Mouse (Mus musculus) midbrain, postnatal 0 days (tissue): ENCODE measurements around the gene Cep131. TPM values are rescaled to one million over a fixed set of nuclear protein-coding genes. Genes with fewer than 3 reads are reported as not detected.

Experiments
- ATAC-seq: fragments of 200-750 bp; cut with Nextera tagmentation; 2 replicates; pipeline ENCODE4 v1.8.0; 2017; ENCODE audit warnings: moderate number of reproducible peaks, mild to moderate bottlenecking, moderate TSS enrichment, moderate library complexity; ENCODE audit not compliant: low FRiP score
- DNase-seq: peaks from one replicate; pipeline ENCODE4 v3.0.0-alpha.2; 2015; ENCODE audit warnings: low spot score
- H3K27ac ChIP-seq: fragments of 300-500 bp; sonication (generic); 2 replicates; pipeline ENCODE4 v1.5.1; 2014; ENCODE audit warnings: low read depth, mild to moderate bottlenecking, low read length, mixed read lengths
- H3K27me3 ChIP-seq: fragments of 300-500 bp; sonication (generic); 2 replicates; pipeline ENCODE4 v1.6.1; 2014; ENCODE audit warnings: low read length, control low read depth, mixed read lengths; ENCODE audit not compliant: insufficient read depth
- H3K36me3 ChIP-seq: fragments of 300-500 bp; sonication (generic); 2 replicates; pipeline ENCODE4 v1.6.1; 2014; ENCODE audit warnings: low read length, control low read depth, mixed read lengths; ENCODE audit not compliant: insufficient read depth
- H3K4me1 ChIP-seq: fragments of 300-500 bp; sonication (generic); 2 replicates; pipeline ENCODE4 v1.6.1; 2014; ENCODE audit warnings: mild to moderate bottlenecking, control low read depth, antibody characterized with exemption, low read length, mixed read lengths; ENCODE audit not compliant: insufficient read depth
- H3K4me2 ChIP-seq: fragments of 300-500 bp; sonication (generic); 2 replicates; pipeline ENCODE4 v1.6.1; 2014; ENCODE audit warnings: low read depth, mild to moderate bottlenecking, low read length, mixed read lengths; ENCODE audit not compliant: poor library complexity, severe bottlenecking
- H3K4me3 ChIP-seq: fragments of 300-500 bp; sonication (generic); 2 replicates; pipeline ENCODE4 v1.5.1; 2014; ENCODE audit warnings: low read depth, mild to moderate bottlenecking, low read length, moderate library complexity
- H3K9ac ChIP-seq: fragments of 300-500 bp; sonication (generic); replicated peaks from 2 replicates; pipeline ENCODE4 v1.6.1; 2014; ENCODE audit warnings: mild to moderate bottlenecking, low read length, moderate library complexity, mixed read lengths; ENCODE audit not compliant: poor library complexity, severe bottlenecking
- H3K9me3 ChIP-seq: fragments of 300-500 bp; sonication (generic); 2 replicates; pipeline ENCODE4 v1.6.1; 2016; ENCODE audit warnings: low read length, control low read depth
- CTCF ChIP-seq: IDR thresholded peaks from 2 replicates; pipeline ENCODE4 v1.5.1; 2016; ENCODE audit warnings: antibody characterized with exemption, mild to moderate bottlenecking
- WGBS: fragments of 180-500 bp; shearing (Covaris S2); extraction: QIAGEN DNeasy Blood & Tissue Kit; methylation state at CpG from one replicate; pipeline ENCODE4 v1.1.7; 2014; 5-methylcytosine and 5-hydroxymethylcytosine counted together
- polyA plus RNA-seq: library from polyadenylated mRNA; unstranded; fragments of >200 nt; fragmentation: Nextera tagmentation; extraction: Ambion mirVana; gene quantifications from 2 replicates; pipeline ENCODE4 v1.2.1, GENCODE M21; 2015
- total RNA-seq: library from RNA; depleted of rRNA; stranded (reverse); fragments of >200 nt; gene quantifications from 2 replicates; pipeline ENCODE4 v1.2.3, GENCODE M21; 2014

The Cep131 gene
- total and polyA plus RNA-seq, 2 experiments from 2014 or later, result 19.0 to 27.7 TPM

DNA sequence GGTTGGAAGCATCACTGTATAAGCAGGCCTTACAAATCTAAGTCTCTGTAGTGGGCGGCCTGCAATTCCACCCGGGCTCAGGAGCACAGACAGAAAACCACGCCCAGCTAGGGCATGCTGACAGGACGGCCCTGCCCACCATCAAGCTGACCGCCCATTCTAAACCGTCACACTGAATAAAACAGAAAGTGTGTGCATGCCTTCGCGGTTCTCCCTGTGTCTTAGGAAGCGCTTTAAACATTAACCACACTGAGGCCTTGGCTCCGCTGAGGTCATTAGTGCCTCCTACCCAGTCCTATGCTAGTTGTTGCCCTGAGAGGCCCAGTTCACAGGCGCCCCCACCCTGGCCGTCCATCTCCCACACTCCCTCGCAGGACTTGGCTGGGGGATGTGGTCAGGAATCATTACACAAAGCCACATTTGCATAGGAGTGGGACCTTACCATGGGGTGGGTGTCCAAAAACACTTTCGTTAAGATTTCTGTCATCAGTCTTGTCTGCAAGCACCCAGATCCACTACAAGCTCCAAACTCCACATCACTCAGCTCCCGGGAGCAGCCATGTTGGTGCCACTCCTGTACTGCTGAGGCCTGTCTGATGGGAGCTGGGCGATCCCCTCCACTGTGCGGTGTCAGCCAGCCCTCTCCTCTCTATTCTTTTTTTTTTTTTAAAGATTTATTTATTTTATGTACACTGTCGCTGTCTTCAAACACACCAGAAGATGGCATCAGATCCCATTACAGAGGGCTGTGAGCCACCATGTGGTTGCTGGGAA is 58.1 kb downstream of the Cep131 start:
- Histone ChIP-seq H3K36me3 (no peaks in the 10 kb centered on the region), H3K4me3 (no peak overlapping the region), H3K9me3 (no peaks in the 10 kb centered on the region), H3K27me3 (no peaks in the 10 kb centered on the region), H3K9ac (no peak overlapping the region), H3K4me2 (no peak overlapping the region), H3K27ac (no peak overlapping the region), H3K4me1 (0 out of 2 replicates have a peak, but pooled peaks cover under 1% of the 10 kb centered on the region)
- DNase-seq (no peak), ATAC-seq (no peak)
- WGBS, result 71% methylated on average over 18 of the region's 18 CpGs
- 0 out of 2 replicates have a peak, but pooled peaks have one; percentile 5 for TF ChIP-seq CTCF

DNA sequence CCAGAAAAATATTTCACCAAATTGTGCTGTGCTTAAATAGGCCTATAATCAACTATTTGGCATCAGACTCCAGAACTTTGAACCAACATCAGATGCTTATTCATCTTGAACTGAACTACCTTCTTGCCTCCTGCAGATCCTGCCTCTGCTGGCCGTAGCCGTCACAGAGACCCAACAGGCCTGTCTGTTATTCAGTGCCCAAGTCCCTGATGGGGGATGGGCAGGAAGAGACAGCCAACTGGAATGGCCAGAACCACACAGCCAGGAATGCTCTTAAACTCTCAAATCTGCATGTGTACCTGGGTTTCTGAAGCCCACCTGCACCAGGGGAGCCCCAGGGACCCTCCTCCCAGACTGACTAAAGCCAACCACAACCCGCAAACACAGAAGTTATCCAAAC is 59.7 kb downstream of the Cep131 start:
- WGBS, result 81% methylated on average over 3 of the region's 3 CpGs
- Histone ChIP-seq H3K9me3 (no peaks in the 10 kb centered on the region), H3K4me1 (peaks cover 11% of the 10 kb centered on the region; the same call in 1 of the 2 replicates), H3K27me3 (no peaks in the 10 kb centered on the region), H3K4me2 (no peak overlapping the region), H3K27ac (no peak overlapping the region), H3K9ac (no peak overlapping the region), H3K36me3 (no peaks in the 10 kb centered on the region), H3K4me3 (no peak overlapping the region)
- ATAC-seq (no peak), DNase-seq (no peak)
- no peak for TF ChIP-seq CTCF

DNA sequence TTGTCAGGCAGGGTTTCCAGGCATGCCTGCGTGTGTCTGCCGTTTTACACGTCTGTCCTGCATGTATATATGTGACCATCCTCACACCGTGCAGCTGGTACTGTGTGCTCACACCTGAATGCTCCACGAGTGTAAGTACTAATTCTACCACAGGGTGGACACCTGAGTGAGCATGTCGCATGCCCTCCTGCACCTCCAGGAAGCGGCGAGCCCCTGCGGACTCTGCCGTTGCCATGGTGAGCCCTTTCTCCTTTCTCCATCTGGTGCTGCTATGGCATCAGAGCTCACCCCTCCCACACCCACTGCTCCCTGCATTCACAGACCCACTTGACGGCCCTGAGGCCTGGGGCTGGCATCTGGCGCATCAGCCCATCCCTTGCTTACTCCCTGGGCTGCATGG is 63.8 kb downstream of the Cep131 start:
- H3K27ac ChIP-seq, result peak overlapping the region; percentile 74
- H3K9me3 ChIP-seq, result no peaks in the 10 kb centered on the region
- TF ChIP-seq CTCF, result peak; percentile 63
- H3K4me3 ChIP-seq, result no peak overlapping the region
- WGBS, result 27% methylated on average over 12 of the region's 12 CpGs
- H3K4me1 ChIP-seq, result peaks cover 14% of the 10 kb centered on the region
- peak; percentile 81 for DNase-seq
- H3K27me3 ChIP-seq, result no peaks in the 10 kb centered on the region
- H3K36me3 ChIP-seq, result peaks cover 11% of the 10 kb centered on the region
- peak overlapping the region; percentile 44 for H3K9ac ChIP-seq
- ATAC-seq, result peak; percentile 70
- H3K4me2 ChIP-seq, result peak overlapping the region; percentile 26

DNA sequence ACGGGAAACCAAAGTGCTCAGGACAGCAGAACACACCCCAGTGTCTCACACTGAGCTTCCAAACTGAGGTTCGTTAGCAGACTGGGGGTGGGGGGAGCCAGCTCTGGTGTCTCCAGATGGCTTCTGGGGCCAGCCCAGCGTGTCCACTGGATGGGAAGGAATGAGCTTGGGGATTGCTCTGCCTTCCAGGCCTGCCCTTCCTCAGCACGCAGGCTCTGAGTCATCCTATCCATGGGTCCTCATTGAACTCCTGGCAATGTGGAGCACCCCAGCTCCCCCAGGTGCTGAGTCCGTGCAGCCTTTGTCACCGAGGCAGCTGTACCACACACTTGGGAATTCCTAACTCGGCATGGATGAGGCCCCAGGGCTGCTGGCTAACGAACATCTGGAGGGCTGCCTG is 64.4 kb downstream of the Cep131 start:
- DNase-seq, result no peak

DNA sequence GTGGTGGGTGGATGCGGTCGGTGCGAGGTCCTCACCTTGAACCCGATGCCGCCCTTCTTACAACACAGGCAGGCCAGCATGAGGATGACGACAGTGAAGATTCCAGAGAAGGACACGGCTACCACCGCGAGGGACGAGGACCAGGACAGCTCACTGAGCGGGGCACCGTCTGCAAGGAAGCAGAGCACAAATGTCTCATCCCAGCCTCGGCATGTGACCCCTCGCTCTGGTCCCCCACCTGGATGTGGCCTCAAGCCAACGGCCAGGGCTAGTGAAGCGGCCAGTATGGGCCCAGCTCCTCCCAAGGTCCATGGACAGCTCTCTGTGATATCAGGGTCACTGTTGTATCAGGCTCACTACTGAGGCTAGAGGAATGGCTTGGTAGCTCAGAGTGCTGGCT is 65.3 kb downstream of the Cep131 start:
- ATAC-seq, result no peak
- no peak for DNase-seq
- H3K4me3 ChIP-seq, result no peak overlapping the region
- no peak overlapping the region for H3K4me2 ChIP-seq
- no peak for TF ChIP-seq CTCF
- 90% methylated on average over 16 of the region's 16 CpGs for WGBS
- peaks cover 14% of the 10 kb centered on the region for H3K4me1 ChIP-seq
- no peak overlapping the region for H3K27ac ChIP-seq
- no peaks in the 10 kb centered on the region for H3K9me3 ChIP-seq
- H3K36me3 ChIP-seq, result peaks cover 14% of the 10 kb centered on the region
- no peaks in the 10 kb centered on the region for H3K27me3 ChIP-seq
- H3K9ac ChIP-seq, result no peak overlapping the region

More for the DNA sequence above, 64.4 kb downstream of the Cep131 start:
- no peak for TF ChIP-seq CTCF
- Histone ChIP-seq H3K9ac (no peak overlapping the region; the same call in 1 of the 2 replicates), H3K4me1 (peaks cover 14% of the 10 kb centered on the region), H3K9me3 (no peaks in the 10 kb centered on the region), H3K4me3 (no peak overlapping the region), H3K36me3 (peaks cover 13% of the 10 kb centered on the region), H3K27me3 (no peaks in the 10 kb centered on the region), H3K27ac (peak overlapping the region; percentile 74), H3K4me2 (no peak overlapping the region)
- 46% methylated on average over 8 of the region's 8 CpGs for WGBS
- ATAC-seq, result no peak
